Comparison of ENCODE assay signal across 8 mouse cellular contexts in the genomic region with DNA sequence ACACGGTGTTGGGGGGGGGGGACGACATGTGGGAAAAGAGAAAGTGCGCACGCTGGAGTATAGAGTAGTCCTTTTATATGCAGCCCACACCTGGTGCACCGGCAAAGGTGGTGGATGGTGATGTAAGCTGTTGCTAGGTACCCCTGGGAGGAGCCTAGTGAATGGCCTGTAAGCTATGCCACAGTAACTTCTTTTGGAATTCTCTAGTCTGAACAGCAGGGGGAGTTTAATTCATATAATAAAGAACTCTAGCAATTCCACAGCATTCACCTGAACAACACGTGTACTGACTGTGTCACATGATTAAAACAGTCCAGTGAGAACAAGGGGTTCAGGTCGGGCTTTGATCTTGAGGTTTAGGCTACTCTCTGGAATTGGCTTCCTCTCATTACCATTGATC. TPM values are rescaled to one million over a fixed set of nuclear protein-coding genes. Genes with fewer than 3 reads are reported as not detected.
DNase-seq lines count a peak whose midpoint lies in the region; ATAC-seq and TF ChIP-seq lines count a peak whose summit lies in the region.

No protein-coding gene starts in this region.

- ATAC-seq in frontal cortex, adult (ENCODE audit: low TSS enrichment) = peak; percentile 64; the same call in 1 of the 2 replicates
- ATAC-seq in inflammation-experienced regulatory T-cells, adult 6 months = peak; percentile 88
- peak; percentile 57; the same call in 1 of the 2 replicates for ATAC-seq in lung, embryonic 15.5 days (ENCODE audit: borderline replicate concordance, extremely low read depth, low FRiP score, low TSS enrichment)

- TF ChIP-seq EP300 in CH12.LX (IDR thresholded peaks at IDR 0.05; ENCODE audit: low read length) = no peak

- TF ChIP-seq CTCF in CH12.LX (conservative IDR thresholded peaks at IDR 0.05 in 1 of 2, IDR thresholded peaks at IDR 0.05 in 1 of 2; ENCODE audit: low read depth in 2 of 2, low read length in 2 of 2) = peak in 1 of 2 experiments; percentile 49; a peak in 2 of 4 replicates

- H3K36me3 ChIP-seq in CH12.LX (replicated peaks in 1 of 2; ENCODE audit: control insufficient read depth in 1 of 2, insufficient read depth in 1 of 2, low read length in 1 of 2) = no peaks in the 10 kb centered on the region
- no peaks in the 10 kb centered on the region for H3K36me3 ChIP-seq in lung, embryonic 15.5 days

- DNase-seq in frontal cortex, postnatal 10 days (ENCODE audit: low spot score in 2 of 2) = no peak
- no peak for DNase-seq in CH12.LX (ENCODE audit: extremely low read depth)
- peak; percentile 80 for DNase-seq in thymus, postnatal 0 days (ENCODE audit: low spot score)
- no peak for DNase-seq in left cerebral cortex, adult 9 months (ENCODE audit: low spot score in 2 of 2)
- DNase-seq in layer of hippocampus, adult 9-11 months = no peak

- H3K79me2 ChIP-seq in CH12.LX (replicated peaks; ENCODE audit: control insufficient read depth, extremely low read depth, insufficient read depth, poor library complexity, severe bottlenecking) = no peaks in the 10 kb centered on the region

- no peak overlapping the region for H3K9ac ChIP-seq in CH12.LX (ENCODE audit: insufficient read depth, low read depth)
- H3K9ac ChIP-seq in lung, embryonic 15.5 days = no peak overlapping the region

- no peak overlapping the region for H3K4me2 ChIP-seq in CH12.LX (ENCODE audit: insufficient read depth, low read depth, poor library complexity, severe bottlenecking)
- 0 out of 2 replicates have a peak overlapping the region, but pooled peaks have one; percentile 18 for H3K4me2 ChIP-seq in lung, embryonic 15.5 days

- TF ChIP-seq RAD21 in CH12.LX (IDR thresholded peaks at IDR 0.05; ENCODE audit: low read depth, low read length) = peak; percentile 27

- no peak overlapping the region for H3K27ac ChIP-seq in CH12.LX (ENCODE audit: insufficient read depth, low read depth)
- no peak overlapping the region for H3K27ac ChIP-seq in lung, embryonic 15.5 days

- peaks cover 0 to 15% of the 10 kb centered on the region in 2 experiments; a peak in 2 of 4 replicates for H3K4me1 ChIP-seq in CH12.LX (ENCODE audit: control insufficient read depth in 1 of 2, insufficient read depth in 2 of 2)
- H3K4me1 ChIP-seq in lung, embryonic 15.5 days = no peaks in the 10 kb centered on the region

- no peak for TF ChIP-seq POLR2A in CH12.LX (IDR thresholded peaks at IDR 0.05; ENCODE audit: low read depth, low read length)

- no peaks in the 10 kb centered on the region for H3K27me3 ChIP-seq in CH12.LX (replicated peaks)
- no peaks in the 10 kb centered on the region for H3K27me3 ChIP-seq in lung, embryonic 15.5 days

- whole genome bisulfite sequencing in lung, embryonic 15.5 days = 23% methylated on average over 6 of the region's 7 CpGs

- in situ Hi-C loops in CH12.LX (cut with MboI; ENCODE audit: low pct_ligation_motif_present, low pct_unique_long_range_greater_than_20kb, low sequenced_read_pairs) = no loop called here

- H3K4me3 ChIP-seq in CH12.LX (replicated peaks in 1 of 3; ENCODE audit: low read depth in 2 of 3, low read length in 2 of 3, poor library complexity in 1 of 3) = no peak overlapping the region
- H3K4me3 ChIP-seq in lung, embryonic 15.5 days = no peak overlapping the region

- dilution Hi-C loops in CH12.LX (cut with MboI; ENCODE audit: extremely low pct_ligation_motif_present, extremely low pct_unique_long_range_greater_than_20kb, low sequenced_read_pairs) = no loop called here

- H3K9me3 ChIP-seq in CH12.LX (replicated peaks; ENCODE audit: low read length) = peaks cover 2% of the 10 kb centered on the region
- H3K9me3 ChIP-seq in lung, embryonic 15.5 days = no peaks in the 10 kb centered on the region

TF ChIP-seq in CH12.LX, 34 proteins besides CTCF, POLR2A, EP300 and RAD21:
- 0 out of 2 replicates have a peak, but pooled peaks have one; percentile 20 for TF ChIP-seq USF2 (conservative IDR thresholded peaks at IDR 0.05; ENCODE audit: low read depth, low read length)
- peak; percentile 4; the same call in 1 of the 2 replicates for TF ChIP-seq USF1 (IDR thresholded peaks at IDR 0.05; ENCODE audit: low read depth, low read length)
- no peak for TF ChIP-seq MEF2A (IDR thresholded peaks at IDR 0.05; ENCODE audit: borderline replicate concordance, low read depth, low read length)
- TF ChIP-seq POLR2AphosphoS2 (IDR thresholded peaks at IDR 0.05; ENCODE audit: low read depth, low read length) = no peak
- TF ChIP-seq ETS1 (conservative IDR thresholded peaks at IDR 0.05; ENCODE audit: low read depth, low read length) = no peak
- peak; percentile 47; the same call in 1 of the 2 replicates for TF ChIP-seq BHLHE40 (IDR thresholded peaks at IDR 0.05; ENCODE audit: low read depth, low read length)
- no peak for TF ChIP-seq TCF12 (IDR thresholded peaks at IDR 0.05; ENCODE audit: low read depth, low read length)
- TF ChIP-seq MAX (IDR thresholded peaks at IDR 0.05; ENCODE audit: low read length) = peak; percentile 49; the same call in 1 of the 2 replicates
- TF ChIP-seq CHD2 (IDR thresholded peaks at IDR 0.05; ENCODE audit: low read length) = no peak
- no peak for TF ChIP-seq NRF1 (IDR thresholded peaks at IDR 0.05; ENCODE audit: low read depth, low read length)
- TF ChIP-seq SMC3 (IDR thresholded peaks at IDR 0.05; ENCODE audit: low read depth, low read length) = peak; percentile 42
- no peak for TF ChIP-seq MAZ (IDR thresholded peaks at IDR 0.05; ENCODE audit: low read depth, low read length)
- TF ChIP-seq MYC (IDR thresholded peaks at IDR 0.05; ENCODE audit: low read depth, low read length) = 0 out of 2 replicates have a peak, but pooled peaks have one; percentile 17

RNA-seq across cellular contexts. Expression of a gene that starts 14.3 kb away (rescaled TPM):
- total RNA-seq in CH12.LX (2012; rRNA removed) (22.3 and 22.7 TPM in 2 replicates), CH12.LX (2014; rRNA removed) (35.8 and 40.2 TPM in 2 replicates)
- polyA plus RNA-seq in CH12.LX (2012; ENCODE audit: insufficient read length, low read depth) = 19.7 and 26.0 TPM in 2 replicates
- 10 to 100 TPM; 41.7 to 68.9 (median 54.7) TPM for polyA plus RNA-seq in inflammation-experienced regulatory T-cells, adult 6 months (2017; shearing (Covaris generic))
- 36.2 and 40.3 TPM in 2 replicates for polyA plus RNA-seq in lung, embryonic 15.5 days (2015; fragmentation: Nextera tagmentation; extraction: Ambion mirVana)
- polyA plus RNA-seq in thymus, postnatal 0 days (2015; fragmentation: Nextera tagmentation; extraction: Ambion mirVana) = 56.6 and 73.3 TPM in 2 replicates
